Mouse (Mus musculus): ENCODE results near the gene Rspo3.

- TF ChIP-seq MAFK (IDR thresholded peaks at IDR 0.05; ENCODE audit: insufficient read depth, low read depth, low read length) (no peak), CHD2 (IDR thresholded peaks at IDR 0.05; ENCODE audit: low read depth, low read length) (no peak), ZC3H11A (IDR thresholded peaks at IDR 0.05; ENCODE audit: borderline replicate concordance, low read depth, low read length) (no peak), ZNF384 (IDR thresholded peaks at IDR 0.05; ENCODE audit: low read depth, low read length) (no peak), HCFC1 (IDR thresholded peaks at IDR 0.05; ENCODE audit: borderline replicate concordance, insufficient read depth, low read length) (no peak)
Observed at GRCm38 (mm10) chr10:29542982-29543381, 7.3 kb upstream of the Rspo3 start.
